Mouse (Mus musculus) heart, postnatal 0 days (tissue): Measurements from ENCODE around the gene Dhdh.
"Not testable (repeated sequence)": the region's sequence is repeated elsewhere in the genome, so short reads cannot be mapped to it uniquely, and the experiment has no call there.

ENCODE experiments used
- CTCF ChIP-seq: IDR thresholded peaks from 2 replicates; pipeline ENCODE4 v1.5.1; 2016; ENCODE audit warnings: antibody characterized with exemption, control low read depth, low read depth
- EP300 ChIP-seq: IDR thresholded peaks from 2 replicates; pipeline ENCODE4 v1.6.1; 2016; ENCODE audit warnings: antibody characterized with exemption, low read depth

DNA sequence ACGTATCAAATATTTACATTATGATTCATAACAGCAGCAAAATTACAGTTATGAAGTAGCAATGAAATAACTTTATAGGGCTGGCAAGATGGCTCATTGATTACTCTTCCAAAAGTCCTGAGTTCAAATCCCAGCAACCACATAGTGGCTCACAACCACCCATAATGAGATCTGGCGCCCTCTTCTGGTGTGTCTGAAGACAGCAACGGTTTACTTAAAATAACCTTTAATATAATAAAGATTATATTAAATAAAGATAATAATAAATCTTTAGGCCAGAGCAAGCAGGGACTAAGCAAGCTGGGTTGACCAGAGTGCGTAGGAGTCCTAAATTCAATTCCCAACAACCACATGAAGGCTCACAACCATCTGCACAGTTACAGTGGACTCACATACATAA is 25.7 kb downstream of the Dhdh start:
- not testable (repeated sequence) for TF ChIP-seq EP300, CTCF
